Mouse (Mus musculus) hindbrain, embryonic 11.5 days (tissue): ENCODE measurements around the gene Lgals1. TPM values are rescaled to one million over a fixed set of nuclear protein-coding genes. Genes with fewer than 3 reads are reported as not detected.

Experiments
- ATAC-seq: fragments of 200-750 bp; cut with Nextera tagmentation; 2 replicates; pipeline ENCODE4 v1.8.0; 2017; ENCODE audit warnings: mild to moderate bottlenecking, moderate TSS enrichment, moderate library complexity; ENCODE audit not compliant: low FRiP score
- DNase-seq: peaks from one replicate; pipeline ENCODE4 v3.0.0-alpha.2; 2015; ENCODE audit warnings: low spot score
- H3K27ac ChIP-seq: fragments of 300-500 bp; sonication (generic); 2 replicates; pipeline ENCODE4 v1.5.1; 2014; ENCODE audit warnings: mild to moderate bottlenecking, low read depth, low read length
- H3K27me3 ChIP-seq: fragments of 300-500 bp; sonication (generic); 2 replicates; pipeline ENCODE4 v1.6.1; 2014; ENCODE audit warnings: mild to moderate bottlenecking, low read length, moderate library complexity, mixed read lengths; ENCODE audit not compliant: control insufficient read depth, insufficient read depth
- H3K36me3 ChIP-seq: fragments of 300-500 bp; sonication (generic); 2 replicates; pipeline ENCODE4 v1.6.1; 2014; ENCODE audit warnings: mild to moderate bottlenecking, low read length, moderate library complexity, mixed read lengths; ENCODE audit not compliant: control insufficient read depth, insufficient read depth
- H3K4me1 ChIP-seq: fragments of 300-500 bp; sonication (generic); replicated peaks from 2 replicates; pipeline ENCODE4 v1.6.1; 2014; ENCODE audit warnings: low read length, mixed read lengths; ENCODE audit not compliant: control insufficient read depth, insufficient read depth
- H3K4me2 ChIP-seq: fragments of 300-500 bp; sonication (generic); replicated peaks from 2 replicates; pipeline ENCODE4 v1.6.1; 2014; ENCODE audit warnings: mild to moderate bottlenecking, low read depth, low read length
- H3K4me3 ChIP-seq: fragments of 300-500 bp; sonication (generic); 2 replicates; pipeline ENCODE4 v1.5.1; 2014; ENCODE audit warnings: low read depth, low read length
- H3K9ac ChIP-seq: fragments of 300-500 bp; sonication (generic); 2 replicates; pipeline ENCODE4 v1.6.1; 2014; ENCODE audit warnings: low read depth, low read length
- H3K9me3 ChIP-seq: fragments of 300-500 bp; sonication (generic); 2 replicates; pipeline ENCODE4 v1.6.1; 2016; ENCODE audit warnings: low read length; ENCODE audit not compliant: control insufficient read depth
- WGBS: fragments of 180-500 bp; shearing (Covaris S2); extraction: QIAGEN DNeasy Blood & Tissue Kit; methylation state at CpG from one replicate; pipeline ENCODE4 v1.1.7; 2014; 5-methylcytosine and 5-hydroxymethylcytosine counted together
- polyA plus RNA-seq: library from polyadenylated mRNA; unstranded; fragments of >200 nt; fragmentation: Nextera tagmentation; extraction: Ambion mirVana; gene quantifications from 2 replicates; pipeline ENCODE4 v1.2.1, GENCODE M21; 2014

The Lgals1 gene
- polyA plus RNA-seq, 1 experiment from 2014 or later, result 438 TPM

- no peaks in the 10 kb centered on the region for H3K4me1 ChIP-seq
- 90% methylated on average over 10 of the region's 10 CpGs for WGBS
- H3K9me3 ChIP-seq, result no peaks in the 10 kb centered on the region
- no peak overlapping the region for H3K27ac ChIP-seq
- no peak overlapping the region for H3K9ac ChIP-seq
- no peaks in the 10 kb centered on the region for H3K27me3 ChIP-seq
- no peak overlapping the region for H3K4me2 ChIP-seq
- no peak overlapping the region for H3K4me3 ChIP-seq
- ATAC-seq, result no peak
- peaks cover 6% of the 10 kb centered on the region; the same call in 1 of the 2 replicates for H3K36me3 ChIP-seq
- DNase-seq, result no peak
These were observed 10.8 kb downstream of the Lgals1 start for GRCm38 (mm10) chr15:78937311-78937710.

GRCm38 (mm10) chr15:78937963-78938362 is 11.4 kb downstream of the Lgals1 start:
- H3K27ac ChIP-seq, result no peak overlapping the region
- no peak for DNase-seq
- H3K4me2 ChIP-seq, result no peak overlapping the region
- no peak overlapping the region for H3K4me3 ChIP-seq
- peaks cover 6% of the 10 kb centered on the region; the same call in 1 of the 2 replicates for H3K36me3 ChIP-seq
- no peaks in the 10 kb centered on the region for H3K27me3 ChIP-seq
- 95% methylated on average over 2 of the region's 2 CpGs for WGBS
- ATAC-seq, result no peak
- no peaks in the 10 kb centered on the region for H3K9me3 ChIP-seq
- no peaks in the 10 kb centered on the region for H3K4me1 ChIP-seq
- H3K9ac ChIP-seq, result no peak overlapping the region

GRCm38 (mm10) chr15:78940325-78940724 is 13.8 kb downstream of the Lgals1 start:
- Histone ChIP-seq H3K4me1 (no peaks in the 10 kb centered on the region; the same call in 1 of the 2 replicates), H3K4me3 (no peak overlapping the region), H3K9ac (no peak overlapping the region), H3K9me3 (no peaks in the 10 kb centered on the region), H3K36me3 (peaks cover 6% of the 10 kb centered on the region; the same call in 1 of the 2 replicates), H3K27me3 (no peaks in the 10 kb centered on the region), H3K27ac (no peak overlapping the region), H3K4me2 (no peak overlapping the region)
- 94% methylated on average over 13 of the region's 13 CpGs for WGBS
- ATAC-seq (no peak), DNase-seq (no peak)

GRCm38 (mm10) chr15:78942663-78943062 is 16.1 kb downstream of the Lgals1 start:
- H3K9ac ChIP-seq, result peak overlapping the region; percentile 53
- peak; percentile 92 for DNase-seq
- peaks cover 4% of the 10 kb centered on the region; the same call in 1 of the 2 replicates for H3K36me3 ChIP-seq
- 0 out of 2 replicates have a peak overlapping the region, but pooled peaks have one; percentile 37 for H3K27ac ChIP-seq
- H3K4me2 ChIP-seq, result peak overlapping the region; percentile 35
- H3K27me3 ChIP-seq, result no peaks in the 10 kb centered on the region; the same call in 1 of the 2 replicates
- no peaks in the 10 kb centered on the region; the same call in none of the 2 replicates for H3K4me1 ChIP-seq
- no peaks in the 10 kb centered on the region for H3K9me3 ChIP-seq
- WGBS, result 7% methylated on average over 9 of the region's 9 CpGs
- peak; percentile 65; the same call in 1 of the 2 replicates for ATAC-seq
- H3K4me3 ChIP-seq, result 0 out of 2 replicates have a peak overlapping the region, but pooled peaks have one; percentile 16

GRCm38 (mm10) chr15:78946232-78946631 is 19.7 kb downstream of the Lgals1 start:
- 87% methylated on average over 7 of the region's 7 CpGs for WGBS
- H3K4me1 ChIP-seq, result no peaks in the 10 kb centered on the region; the same call in none of the 2 replicates
- H3K27me3 ChIP-seq, result no peaks in the 10 kb centered on the region; the same call in 1 of the 2 replicates
- H3K27ac ChIP-seq, result no peak overlapping the region
- no peak overlapping the region for H3K9ac ChIP-seq
- H3K4me2 ChIP-seq, result no peak overlapping the region
- DNase-seq (no peak), ATAC-seq (no peak)
- H3K36me3 ChIP-seq, result no peaks in the 10 kb centered on the region
- no peaks in the 10 kb centered on the region for H3K9me3 ChIP-seq
- no peak overlapping the region for H3K4me3 ChIP-seq

- H3K9ac ChIP-seq, result peak within 1 kb of the TSS; percentile 67
- H3K4me3 ChIP-seq, result peak within 1 kb of the TSS; percentile 52
- no peaks in the 10 kb centered on the region for H3K9me3 ChIP-seq
- no peaks in the 10 kb centered on the region; the same call in none of the 2 replicates for H3K4me1 ChIP-seq
- no peaks in the 10 kb centered on the region; the same call in 1 of the 2 replicates for H3K27me3 ChIP-seq
- peak within 1 kb of the TSS; percentile 53 for H3K4me2 ChIP-seq
- H3K27ac ChIP-seq, result peak within 1 kb of the TSS; percentile 58; the same call in 1 of the 2 replicates
- DNase-seq (peak; percentile 94), ATAC-seq (peak; percentile 98)
- H3K36me3 ChIP-seq, result no peaks in the 10 kb centered on the region
- under 1% methylated on average over 24 of the region's 24 CpGs for WGBS
These were observed 21.1 kb downstream of the Lgals1 start, which contains the start of gene Triobp for GRCm38 (mm10) chr15:78947657-78948056. Gene Triobp (plus strand): TSS chr15:78947724.

GRCm38 (mm10) chr15:78948152-78948725 is 21.7 kb downstream of the Lgals1 start:
- H3K9me3 ChIP-seq, result no peaks in the 10 kb centered on the region
- H3K27me3 ChIP-seq, result no peaks in the 10 kb centered on the region; the same call in 1 of the 2 replicates
- H3K4me2 ChIP-seq, result peak overlapping the region; percentile 53
- peak overlapping the region; percentile 58; the same call in 1 of the 2 replicates for H3K27ac ChIP-seq
- H3K4me1 ChIP-seq, result no peaks in the 10 kb centered on the region; the same call in none of the 2 replicates
- peak overlapping the region; percentile 67 for H3K9ac ChIP-seq
- DNase-seq (no peak), ATAC-seq (peak; percentile 45)
- H3K4me3 ChIP-seq, result peak overlapping the region; percentile 52
- H3K36me3 ChIP-seq, result no peaks in the 10 kb centered on the region
- 4% methylated on average over 11 of the region's 11 CpGs for WGBS

GRCm38 (mm10) chr15:78948883-78949282 is 22.4 kb downstream of the Lgals1 start:
- H3K9me3 ChIP-seq, result no peaks in the 10 kb centered on the region
- ATAC-seq, result no peak
- no peak overlapping the region for H3K27ac ChIP-seq
- H3K4me1 ChIP-seq, result no peaks in the 10 kb centered on the region; the same call in 1 of the 2 replicates
- H3K27me3 ChIP-seq, result no peaks in the 10 kb centered on the region; the same call in 1 of the 2 replicates
- DNase-seq, result no peak
- H3K4me2 ChIP-seq, result peak overlapping the region; percentile 53
- no peaks in the 10 kb centered on the region for H3K36me3 ChIP-seq
- WGBS, result 98% methylated on average over 3 of the region's 3 CpGs
- H3K9ac ChIP-seq, result no peak overlapping the region
- H3K4me3 ChIP-seq, result no peak overlapping the region; the same call in 1 of the 2 replicates
